Mouse (Mus musculus) megakaryocyte, embryonic 14.5 days (primary cell): ENCODE results near the gene Tlnrd1.

ENCODE experiments used
- FLI1 ChIP-seq: IDR thresholded peaks from 2 replicates; pipeline ENCODE4 v1.6.1; 2012; ENCODE audit warnings: low read length, inconsistent platforms, mixed read lengths
- GATA1 ChIP-seq: IDR thresholded peaks from 3 replicates; pipeline ENCODE4 v1.6.1; 2012; ENCODE audit warnings: mixed read lengths, low read length, inconsistent platforms, borderline replicate concordance

GRCm38 (mm10) chr7:83914566-83914965, 30.5 kb upstream of the Tlnrd1 start:
- TF ChIP-seq FLI1 (no peak), GATA1 (no peak)
